Mouse (Mus musculus): ENCODE measurements at regions not wholly inside any gene's neighbourhood (a gene's known extent, or its start where the extent isn't known, plus 50 kb on each side); places are given as distances from the start of the nearest gene placed in this dataset.
A peak's percentile ranks its signal among the peaks of the same experiment; 100 is the strongest.

DNA sequence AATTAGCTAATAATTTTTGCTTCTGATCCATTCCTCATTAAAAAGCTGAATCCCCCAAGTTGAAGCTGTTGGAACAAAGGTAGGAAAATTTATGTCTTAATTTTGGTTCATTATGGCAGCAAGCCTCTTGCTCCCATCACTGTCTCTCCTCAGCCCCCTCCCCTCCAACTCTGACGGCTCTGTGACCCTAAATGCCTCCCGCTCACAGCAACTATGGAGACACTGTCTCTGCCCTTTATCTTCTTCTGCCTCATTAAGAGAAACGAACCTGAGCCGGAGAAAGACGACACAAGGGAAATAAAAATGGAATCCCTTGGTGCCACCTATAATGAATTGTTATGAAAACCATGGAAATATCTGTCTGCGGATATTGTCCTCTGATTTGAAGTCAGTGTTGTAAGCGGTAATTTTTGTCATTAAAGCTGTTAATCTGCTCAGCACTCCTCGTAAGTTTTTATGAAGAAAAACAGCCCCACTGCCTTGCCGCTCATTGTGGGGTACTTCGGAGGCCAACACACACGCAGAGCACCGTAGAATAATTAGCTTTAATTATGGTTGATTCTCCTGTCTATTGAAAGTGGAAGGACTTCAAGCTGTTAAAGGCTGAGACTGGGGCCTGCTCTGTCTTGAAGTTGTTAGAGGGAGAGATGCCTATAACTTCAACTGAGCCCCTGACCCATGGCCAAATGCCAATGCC lies 208.1 kb upstream of the Clint1 start:
- no peak for DNase-seq (ENCODE audit: low read depth, low spot score)

DNA sequence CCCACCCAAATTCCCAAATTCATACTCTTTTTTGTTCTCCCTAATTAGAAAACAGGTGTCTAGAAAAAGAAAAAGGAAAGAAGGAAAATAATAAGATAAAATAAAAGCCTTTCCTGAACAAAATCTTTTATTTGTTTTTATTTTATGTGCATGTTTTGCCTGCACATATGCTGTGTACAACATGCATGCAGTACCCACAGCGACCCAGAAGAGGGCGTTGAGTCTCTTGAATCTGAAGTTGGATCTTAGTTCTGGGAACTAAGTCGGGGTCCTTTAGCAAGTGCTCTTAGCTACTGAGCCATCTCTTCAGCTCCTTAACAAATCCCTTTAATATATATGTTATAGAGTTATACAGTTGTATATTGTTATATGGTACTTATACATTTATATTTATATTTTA lies 206.0 kb upstream of the Clint1 start:
- no peak for DNase-seq (ENCODE audit: low read depth, low spot score)

DNA sequence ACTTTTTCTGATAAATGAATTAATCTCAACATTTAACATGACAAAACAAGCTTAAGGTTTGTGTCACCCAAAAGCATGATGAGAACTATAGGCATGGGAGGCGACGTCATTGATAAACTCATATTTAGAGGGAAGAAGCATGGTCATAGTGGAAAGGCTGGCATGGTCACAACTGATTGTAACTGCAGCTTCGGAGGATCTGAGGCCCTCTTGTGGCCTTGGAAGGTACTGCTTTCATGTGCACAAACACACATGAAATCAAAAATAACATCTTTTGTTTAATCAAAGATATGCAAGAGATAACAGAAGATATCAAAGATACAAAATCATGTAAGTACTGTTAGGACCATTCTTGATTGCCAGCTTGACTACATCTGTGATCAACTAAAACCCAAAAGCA lies 204.0 kb upstream of the Clint1 start:
- DNase-seq (ENCODE audit: low read depth, low spot score): peak; percentile 17

DNA sequence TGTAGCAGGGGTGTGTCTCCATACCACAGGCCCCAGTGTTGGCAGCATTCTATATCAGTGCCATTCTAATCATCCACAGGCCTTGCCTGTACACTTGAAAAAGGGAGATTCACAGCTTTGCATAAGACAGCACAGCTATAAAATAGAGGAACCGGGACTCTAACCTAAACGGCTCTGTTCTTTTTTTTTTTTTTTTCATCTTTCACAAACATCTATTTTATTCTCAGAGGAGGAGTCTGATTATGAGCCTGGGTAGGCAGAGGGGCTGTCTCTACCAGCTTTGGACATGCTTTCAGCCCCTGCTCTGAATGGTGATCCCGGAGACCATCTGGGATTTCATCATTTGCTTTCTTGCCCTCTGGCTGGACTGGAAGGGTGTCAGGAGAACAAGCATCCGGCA lies 195.6 kb upstream of the Clint1 start:
- no peak for DNase-seq (ENCODE audit: low read depth, low spot score)

DNA sequence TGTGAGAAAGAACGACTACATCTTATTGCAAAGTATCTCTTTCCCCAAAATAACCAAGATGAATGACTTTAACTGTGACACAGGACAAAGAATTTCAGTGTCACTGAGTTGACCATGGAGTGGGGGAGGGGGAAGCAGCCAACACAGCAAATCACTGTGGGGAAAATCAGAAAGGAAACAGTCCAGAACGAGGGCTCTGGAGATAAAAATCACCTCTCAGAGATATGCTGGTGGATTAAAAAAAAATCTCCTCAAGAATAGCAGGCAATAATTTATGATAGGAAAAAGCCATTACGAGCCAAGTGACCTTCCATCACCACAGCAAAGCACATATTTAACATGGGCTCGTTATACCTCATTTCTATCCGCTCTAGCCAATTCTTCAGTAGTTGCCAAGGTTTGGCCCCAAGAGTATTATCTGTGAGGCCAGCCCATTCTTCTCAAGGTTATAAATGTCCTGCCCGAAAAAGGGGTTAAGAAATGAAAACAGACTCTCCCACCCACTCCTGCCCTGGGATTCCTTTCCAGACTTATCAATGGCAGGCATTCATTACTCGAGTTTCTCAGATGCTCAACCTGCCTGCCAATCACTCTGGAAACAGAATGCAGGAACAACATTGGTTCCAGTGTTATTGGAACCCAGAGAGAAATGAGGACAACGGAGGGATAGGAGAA lies 181.6 kb upstream of the Clint1 start:
- DNase-seq (ENCODE audit: low read depth, low spot score): no peak

DNA sequence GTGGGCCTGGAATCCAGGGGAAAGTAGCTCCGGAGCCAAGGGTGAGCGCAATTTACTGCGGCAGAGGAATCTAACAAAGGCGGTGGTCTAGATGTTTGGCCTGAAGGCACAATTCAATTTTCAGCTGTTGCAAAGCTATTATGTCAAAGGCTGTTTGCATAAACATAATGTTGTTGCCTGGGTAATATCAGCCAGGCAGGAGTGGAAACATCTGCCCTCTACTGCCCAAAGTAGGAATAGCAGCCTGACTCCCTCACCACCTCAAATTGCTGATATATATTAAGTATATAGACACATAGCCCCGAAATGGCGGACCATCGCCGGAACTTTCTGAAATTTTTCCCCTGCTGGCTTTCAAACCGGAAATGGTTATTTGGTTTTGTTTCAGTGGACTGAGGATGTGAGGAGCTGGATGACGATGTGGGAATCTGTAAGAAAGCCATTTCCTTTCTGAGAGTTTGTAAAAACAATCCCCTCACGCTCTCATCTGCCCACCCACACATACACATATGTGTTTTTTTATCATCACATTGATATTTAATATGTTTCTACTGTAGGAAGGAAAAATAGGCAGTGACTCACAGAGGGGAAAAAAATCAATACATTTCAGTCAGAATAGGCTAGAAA lies 173.1 kb upstream of the Clint1 start:
- DNase-seq (ENCODE audit: low read depth, low spot score): peak; percentile 79

DNA sequence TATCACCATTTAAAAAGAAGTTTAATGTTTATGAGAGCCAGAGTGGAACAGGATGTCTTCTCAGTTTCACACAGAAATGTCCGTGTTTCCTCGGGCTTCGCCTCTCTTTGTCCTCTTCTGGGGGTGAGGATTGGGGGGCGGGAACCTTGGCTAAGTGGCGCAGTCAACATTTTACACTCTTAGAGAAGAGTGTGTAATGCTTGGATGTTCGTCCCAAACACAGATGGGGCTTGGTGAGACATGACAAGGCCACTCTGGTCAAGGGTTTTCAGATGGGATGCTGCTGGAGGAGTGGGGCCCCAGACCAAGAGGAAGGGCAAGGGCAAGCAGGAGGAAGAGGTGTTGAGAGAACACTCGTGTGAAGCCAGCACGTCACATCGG lies 172.6 kb upstream of the Clint1 start:
- DNase-seq (ENCODE audit: low read depth, low spot score): no peak

DNA sequence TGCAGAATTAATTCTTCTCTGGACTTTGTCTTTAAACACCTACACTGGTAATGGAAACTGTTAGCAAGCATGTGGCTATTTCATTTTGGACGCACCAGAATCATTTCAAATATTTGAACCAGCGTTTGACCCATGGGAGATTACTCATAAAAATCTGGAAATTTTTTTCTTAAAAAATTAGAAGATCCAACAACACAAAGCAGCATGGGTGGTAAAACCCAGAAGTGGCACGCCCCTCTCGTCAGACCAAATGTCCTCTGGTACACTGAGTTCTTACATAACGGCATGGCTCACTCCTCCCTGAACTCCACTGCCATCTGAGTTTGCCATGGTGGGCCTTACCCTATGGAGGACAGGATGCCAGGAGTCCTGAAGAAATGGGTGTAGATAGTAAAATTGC lies 166.3 kb upstream of the Clint1 start:
- no peak for DNase-seq (ENCODE audit: low read depth, low spot score)

DNA sequence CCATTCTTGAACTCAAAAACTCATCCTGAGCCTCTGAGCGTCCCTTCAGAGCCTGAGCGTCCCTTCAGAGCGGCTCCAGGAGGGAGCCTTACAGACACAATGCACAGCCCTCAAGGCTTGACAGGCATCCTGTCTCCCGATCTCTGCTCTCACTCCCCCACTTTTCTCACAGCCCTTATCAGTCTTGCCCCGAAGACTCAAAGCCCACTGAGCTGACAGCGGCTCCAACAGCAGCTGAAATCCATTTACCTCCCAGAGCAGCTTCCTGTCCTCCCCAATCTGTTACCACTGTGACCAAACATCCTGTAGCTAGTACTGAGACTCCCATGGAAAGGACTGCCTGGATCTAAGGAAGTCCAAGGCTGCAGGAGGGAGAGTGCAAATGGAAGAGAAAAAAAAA lies 158.6 kb upstream of the Clint1 start:
- no peak for DNase-seq (ENCODE audit: low read depth, low spot score)

DNA sequence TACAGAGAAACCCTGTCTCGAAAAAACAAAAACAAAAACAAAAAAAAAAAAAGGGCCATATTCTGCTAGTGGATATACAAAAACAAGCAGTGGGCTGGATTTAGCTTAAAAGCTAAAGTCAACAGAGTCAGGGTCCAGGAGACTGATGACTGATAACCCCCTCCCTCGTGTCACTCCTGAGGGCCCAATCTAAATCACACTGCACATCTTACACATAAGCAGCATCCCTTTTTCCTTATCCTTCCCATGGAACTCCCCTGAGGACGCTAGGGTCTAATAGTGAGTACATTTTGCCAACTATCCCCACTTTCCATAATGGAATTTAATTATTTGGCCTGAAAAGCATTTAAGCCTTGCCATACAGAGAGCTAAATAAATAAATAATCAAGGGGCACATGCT lies 150.3 kb upstream of the Clint1 start:
- DNase-seq (ENCODE audit: low read depth, low spot score): no peak

DNA sequence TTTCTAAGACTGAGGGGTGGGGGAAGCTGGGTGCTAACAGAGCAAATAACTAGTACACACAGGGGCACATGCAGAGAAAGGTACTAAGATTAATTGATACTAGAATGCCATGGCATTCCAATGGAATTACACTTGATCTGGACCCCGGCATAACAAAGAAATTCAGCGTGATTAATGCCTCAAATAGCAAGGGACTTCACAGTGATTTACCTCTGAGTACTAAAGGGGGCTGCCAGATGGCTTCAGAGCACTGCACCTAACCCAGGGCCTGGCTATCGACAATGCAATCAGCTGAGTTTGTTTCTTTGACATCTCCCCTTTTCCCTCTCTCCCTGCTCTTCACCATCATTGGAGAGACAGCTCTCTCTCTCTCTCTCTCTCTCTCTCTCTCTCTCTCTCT lies 148.9 kb upstream of the Clint1 start:
- no peak for DNase-seq (ENCODE audit: low read depth, low spot score)

DNA sequence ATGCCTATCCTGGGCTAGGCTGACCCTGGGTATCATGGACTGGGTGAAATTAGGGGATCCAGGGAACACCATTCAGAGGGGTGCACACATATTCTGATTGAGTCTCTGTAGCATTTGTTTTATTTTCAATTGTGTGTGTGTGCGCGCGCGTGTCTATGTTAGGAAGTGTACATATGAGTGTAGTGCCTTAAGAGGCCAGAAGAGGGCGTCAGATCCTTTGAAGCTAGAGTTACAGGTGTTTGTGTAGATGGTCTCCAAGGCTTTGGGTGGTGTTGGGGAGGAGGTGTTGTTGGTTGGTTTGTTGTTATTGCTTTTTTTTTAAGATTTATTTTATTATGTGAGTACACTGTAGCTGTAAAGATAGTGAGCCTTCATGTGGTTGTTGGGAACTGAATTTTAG lies 147.4 kb upstream of the Clint1 start:
- DNase-seq (ENCODE audit: low read depth, low spot score): no peak

DNA sequence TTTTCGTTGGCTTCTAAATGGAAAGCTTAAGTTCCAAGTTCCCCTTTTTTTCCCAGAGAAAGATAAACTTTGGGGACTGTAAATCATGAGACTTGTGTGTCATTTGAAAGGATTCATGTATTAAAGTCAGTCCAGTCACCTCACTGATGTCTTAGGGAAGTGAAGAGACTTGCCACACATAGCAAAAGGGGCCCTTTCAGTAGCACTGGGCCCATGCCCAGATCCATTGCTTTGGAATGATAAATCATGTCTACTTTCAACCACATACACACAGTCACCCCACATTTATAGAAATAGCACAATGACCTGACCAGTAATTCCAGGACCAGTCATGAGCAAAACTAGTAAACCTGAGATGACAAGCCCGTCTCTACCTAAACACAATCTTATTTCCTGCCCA lies 133.2 kb upstream of the Clint1 start:
- peak; percentile 9 for DNase-seq (ENCODE audit: low read depth, low spot score)

DNA sequence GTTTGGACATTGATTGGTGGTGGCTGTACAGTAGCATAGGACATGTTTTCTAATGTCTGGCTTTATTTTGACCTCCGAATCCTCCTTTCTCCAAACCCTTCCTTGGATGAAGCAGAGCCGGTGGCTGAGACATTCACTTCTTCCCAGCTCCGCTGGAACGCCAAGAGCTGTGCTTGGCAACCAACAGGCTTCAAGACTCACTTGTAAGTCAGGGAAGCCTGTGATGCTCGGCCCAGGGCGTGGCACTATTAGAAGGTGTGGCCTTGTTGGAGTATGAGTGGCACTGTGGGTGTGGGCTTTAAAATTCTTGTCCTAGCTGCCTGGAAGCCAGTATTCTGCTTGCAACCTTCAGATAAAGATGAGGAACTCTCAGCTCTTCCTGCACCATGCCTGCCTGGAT lies 132.0 kb upstream of the Clint1 start:
- no peak for DNase-seq (ENCODE audit: low read depth, low spot score)

DNA sequence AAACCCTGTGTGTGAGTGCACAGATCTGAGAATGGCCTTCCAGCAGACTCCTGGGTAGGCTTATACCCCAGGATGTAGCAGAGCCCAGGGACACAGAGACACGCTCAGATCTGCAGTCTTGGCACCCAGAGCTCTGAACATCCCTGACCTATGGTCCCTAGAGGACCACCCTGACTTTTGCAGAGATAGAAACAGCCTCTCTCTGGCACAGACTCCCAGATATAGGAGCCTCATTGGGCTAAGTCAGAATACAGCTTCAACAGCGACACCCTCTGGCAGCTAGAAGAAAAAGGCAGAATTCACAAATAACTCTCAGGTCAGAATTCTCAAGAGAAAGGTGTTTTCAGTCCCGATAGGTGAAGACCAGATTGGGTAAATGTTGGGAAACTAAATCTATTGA lies 115.3 kb upstream of the Clint1 start:
- peak; percentile 41 for DNase-seq (ENCODE audit: low read depth, low spot score)

DNA sequence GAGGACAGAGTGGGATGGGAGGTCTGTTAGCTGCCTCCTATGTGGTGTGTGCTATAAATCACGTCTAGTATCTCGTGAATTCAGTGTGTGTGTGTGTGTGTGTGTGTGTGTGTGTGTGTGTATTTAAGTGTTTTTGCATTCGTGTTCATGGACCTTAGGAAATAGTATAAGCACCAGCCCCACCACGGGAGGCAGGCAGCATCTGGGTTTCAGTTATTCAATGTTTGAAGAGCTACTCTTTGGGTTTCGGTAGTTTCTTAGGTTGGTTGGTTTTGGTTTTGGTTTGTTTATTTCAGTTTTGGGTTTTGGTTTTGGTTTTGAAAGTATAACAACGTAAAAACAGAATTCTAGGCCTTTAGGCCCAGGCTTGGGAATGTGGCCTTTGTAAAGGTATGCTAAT lies 113.5 kb upstream of the Clint1 start:
- DNase-seq (ENCODE audit: low read depth, low spot score): no peak

DNA sequence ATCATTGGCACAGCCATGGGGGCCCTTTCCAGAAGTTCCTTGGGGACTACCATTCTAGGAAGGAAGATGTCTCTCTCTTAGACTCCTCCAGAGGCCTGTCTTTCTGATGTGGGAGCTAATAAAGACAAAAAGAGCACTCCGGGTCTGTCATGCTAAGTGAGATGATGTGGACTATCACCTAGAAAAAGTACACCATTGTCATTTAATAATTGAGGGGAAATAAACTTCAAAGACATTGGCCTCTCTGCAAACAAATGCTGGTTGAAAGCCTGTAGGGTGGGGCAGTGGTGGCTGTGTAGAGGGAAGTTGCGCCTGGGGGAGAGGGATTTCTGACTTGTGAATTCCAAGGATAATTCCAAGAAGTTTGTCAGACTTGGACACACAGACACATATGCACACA lies 105.9 kb upstream of the Clint1 start:
- DNase-seq (ENCODE audit: low read depth, low spot score): no peak

DNA sequence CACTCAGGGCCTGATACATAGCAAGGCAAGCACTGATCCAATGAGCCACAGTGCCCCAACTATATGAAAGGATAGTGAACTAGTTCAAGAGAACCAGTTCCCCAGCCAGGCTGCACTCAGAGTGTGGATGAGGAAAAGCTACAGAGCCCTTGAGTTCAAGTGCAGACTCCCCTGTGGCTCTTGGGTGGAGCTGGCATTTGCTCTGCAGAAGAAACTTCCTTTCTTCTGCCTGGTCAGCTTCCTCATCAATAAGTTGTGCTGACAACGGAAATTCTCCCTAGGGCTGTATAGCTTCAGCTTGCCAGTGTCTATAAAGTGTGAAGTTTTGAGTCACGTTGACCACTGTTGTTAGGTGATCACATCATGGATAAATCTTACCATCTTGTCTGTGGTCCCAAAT lies 101.6 kb upstream of the Clint1 start:
- DNase-seq (ENCODE audit: low read depth, low spot score): no peak

DNA sequence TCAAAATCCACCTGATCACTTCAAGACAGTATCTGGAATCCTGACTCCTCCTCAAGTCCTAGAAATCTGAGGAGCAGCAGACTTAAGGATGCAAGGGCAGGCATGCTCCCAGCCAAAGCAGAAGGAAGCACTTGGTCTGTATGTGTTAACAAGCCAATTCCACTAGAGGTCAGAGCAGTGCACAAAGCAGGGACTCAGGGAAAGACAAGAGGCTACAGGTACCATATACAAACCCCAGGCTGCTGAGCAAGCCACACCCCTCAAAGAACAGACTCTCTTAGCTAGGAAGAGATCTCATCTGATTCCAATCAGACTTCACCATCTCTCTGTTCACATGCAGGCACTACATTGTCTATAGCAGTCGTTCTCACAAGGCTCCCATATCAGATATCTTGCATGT lies 99.6 kb upstream of the Clint1 start:
- DNase-seq (ENCODE audit: low read depth, low spot score): peak; percentile 61

DNA sequence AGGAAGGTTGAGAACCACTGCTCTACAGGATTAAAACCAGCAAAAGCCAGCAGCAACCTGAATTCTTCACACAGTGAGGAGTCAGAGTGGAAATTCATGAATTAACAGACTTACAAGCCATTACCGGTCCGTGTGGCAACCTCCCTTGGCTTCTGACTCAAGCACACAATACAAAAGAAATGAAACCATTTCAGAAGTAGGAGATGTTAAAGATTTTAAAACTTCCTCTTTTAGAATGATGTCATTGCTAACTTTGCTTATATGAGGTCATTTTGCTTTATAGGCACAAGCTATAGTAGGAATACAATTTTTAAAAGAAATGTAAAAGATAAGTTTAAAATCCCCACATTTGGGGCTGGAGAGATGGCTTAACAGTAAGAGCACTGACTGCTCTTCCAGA lies 99.1 kb upstream of the Clint1 start:
- DNase-seq (ENCODE audit: low read depth, low spot score): no peak

DNA sequence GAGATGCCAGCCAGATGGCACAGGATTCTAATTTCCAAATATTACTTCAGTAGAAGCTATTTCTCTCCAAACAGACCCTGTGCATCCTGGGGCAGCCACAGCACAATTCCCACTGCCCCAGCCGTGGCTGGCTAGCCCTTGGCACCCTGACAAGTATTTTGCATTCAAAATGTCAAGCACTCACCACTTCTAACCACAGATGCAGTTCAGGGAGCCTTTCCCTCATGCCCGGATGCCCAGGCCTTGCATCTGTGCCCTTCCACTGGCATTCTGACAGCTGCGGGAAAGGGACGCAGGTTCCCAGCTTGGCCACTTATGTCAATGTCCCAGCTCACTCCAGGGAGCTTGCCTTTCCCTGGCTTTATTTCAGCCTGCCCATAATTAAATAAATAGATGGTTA lies 84.8 kb upstream of the Clint1 start:
- peak; percentile 33 for DNase-seq (ENCODE audit: low read depth, low spot score)

DNA sequence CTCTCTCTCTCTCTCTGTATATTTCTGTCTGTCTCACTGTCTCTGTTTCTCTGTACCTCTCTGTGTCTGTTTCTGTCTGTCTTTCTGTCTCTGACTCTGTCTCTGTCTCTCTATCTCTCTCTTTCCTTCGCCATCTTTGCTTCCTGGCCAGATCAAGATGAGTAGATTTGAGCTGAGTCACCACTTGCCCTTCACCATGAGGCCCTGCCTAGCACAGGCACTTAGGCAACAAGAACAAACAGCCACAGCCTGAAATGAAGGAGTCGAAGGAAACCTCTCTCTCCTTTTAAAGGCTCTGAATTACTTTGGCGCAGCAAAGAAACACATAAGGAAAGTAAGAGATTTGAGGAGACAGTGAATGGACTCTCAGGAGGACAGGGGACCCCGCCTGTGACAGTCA lies 69.4 kb upstream of the Clint1 start:
- peak; percentile 29 for DNase-seq (ENCODE audit: low read depth, low spot score)

DNA sequence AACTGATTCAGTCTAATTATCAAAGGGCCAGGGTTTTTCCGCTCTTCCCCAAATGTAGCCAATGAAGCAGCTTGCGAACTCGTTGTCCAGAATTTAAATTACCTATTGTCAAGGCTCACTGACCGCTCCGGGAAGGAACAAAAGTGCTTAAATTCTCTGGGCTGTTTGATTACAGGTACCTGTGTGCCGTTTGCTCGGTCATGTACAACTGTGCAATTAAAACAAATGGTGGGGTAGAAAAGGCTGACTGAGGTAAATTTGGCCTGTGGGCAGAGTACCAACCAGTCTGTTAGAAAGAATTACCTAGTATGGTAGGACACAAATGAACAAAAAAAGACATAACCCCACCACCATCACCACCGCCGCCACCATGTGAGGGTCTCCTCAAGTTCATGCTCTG lies 66.0 kb upstream of the Clint1 start:
- no peak for DNase-seq (ENCODE audit: low read depth, low spot score)

All from 3T3-L1 (cell line).